Mouse (Mus musculus): ENCODE data around the gene Gm28053.

GRCm38 (mm10) chr6:48676860-48677415 is 41.5 kb upstream of the Gm28053 start:
- TF ChIP-seq CTCF (IDR thresholded peaks at IDR 0.05; ENCODE audit: low read depth, low read length) (no peak), POLR2A (IDR thresholded peaks at IDR 0.05; ENCODE audit: extremely low read depth, insufficient read depth, low read length) (no peak)
